Mouse (Mus musculus): Measurements from ENCODE around the gene Six5. TPM values are rescaled to one million over a fixed set of nuclear protein-coding genes. Genes with fewer than 3 reads are reported as not detected.
A peak's percentile ranks its signal among the peaks of the same experiment; 100 is the strongest.

The Six5 gene
- total and polyA plus RNA-seq, 3 experiments, result 3.0 to 7.7 TPM; not detected in 1

- Histone ChIP-seq H3K27me3 (ENCODE audit: control insufficient read depth in 1 of 2, insufficient read depth in 2 of 2, low read length in 2 of 2) (no peaks in the 10 kb centered on the region), H3K4me3 (ENCODE audit: control insufficient read depth in 1 of 2, insufficient read depth in 1 of 2, low read depth in 2 of 2, low read length in 2 of 2) (peak within 1 kb of the TSS; percentile 70 to 95), H3K4me1 (ENCODE audit: control insufficient read depth in 1 of 2, insufficient read depth in 2 of 2, low read length in 2 of 2) (peaks cover 4 to 20% of the 10 kb centered on the region in 2 experiments), H3K27ac (ENCODE audit: control insufficient read depth, low read depth, low read length) (peak within 1 kb of the TSS; percentile 29), H3K9ac (ENCODE audit: control insufficient read depth, low read depth, low read length, poor library complexity, severe bottlenecking) (peak within 1 kb of the TSS; percentile 84), H3K36me3 (ENCODE audit: control insufficient read depth in 1 of 2, insufficient read depth in 2 of 2, low read length in 2 of 2) (peaks cover 0 to 11% of the 10 kb centered on the region in 2 experiments; a peak in 2 of 4 replicates), H3K9me3 (replicated peaks; ENCODE audit: insufficient read depth, low read length) (no peaks in the 10 kb centered on the region), H3K79me2 (ENCODE audit: control insufficient read depth, insufficient read depth, low read length, poor library complexity) (peaks cover 9% of the 10 kb centered on the region)
- TF ChIP-seq TBP (IDR thresholded peaks at IDR 0.05; ENCODE audit: low read depth, low read length) (0 out of 2 replicates have a peak, but pooled peaks have one; percentile 38), SIN3A (IDR thresholded peaks at IDR 0.05; ENCODE audit: low read length) (peak; percentile 99), CHD2 (IDR thresholded peaks at IDR 0.05; ENCODE audit: low read length) (no peak), MAX (IDR thresholded peaks at IDR 0.05; ENCODE audit: low read length) (peak; percentile 67), KAT2A (conservative IDR thresholded peaks at IDR 0.05; ENCODE audit: low read depth, low read length) (no peak), MYC (IDR thresholded peaks at IDR 0.05; ENCODE audit: low read depth, low read length) (0 out of 2 replicates have a peak, but pooled peaks have one; percentile 28), POLR2AphosphoS2 (IDR thresholded peaks at IDR 0.05; ENCODE audit: low read length) (no peak), EP300 (IDR thresholded peaks at IDR 0.05; ENCODE audit: low read depth in 1 of 2, low read length in 2 of 2) (0 out of 4 replicates have a peak, but pooled peaks of 1 of the 2 experiments have one; percentile 27), SMC3 (IDR thresholded peaks at IDR 0.05; ENCODE audit: low read depth, low read length) (no peak), HCFC1 (IDR thresholded peaks at IDR 0.05; ENCODE audit: low read depth, low read length) (peak; percentile 85), NRF1 (IDR thresholded peaks at IDR 0.05; ENCODE audit: insufficient read depth, low read depth, low read length, poor library complexity, severe bottlenecking) (0 out of 2 replicates have a peak, but pooled peaks have one; percentile 9), TAL1 (IDR thresholded peaks at IDR 0.05; ENCODE audit: low read length) (no peak), CHD1 (IDR thresholded peaks at IDR 0.05; ENCODE audit: low read depth, low read length) (no peak), MYB (IDR thresholded peaks at IDR 0.05; ENCODE audit: low read depth, low read length) (peak; percentile 68), TCF12 (IDR thresholded peaks at IDR 0.05; ENCODE audit: low read depth, low read length) (peak; percentile 16; the same call in 1 of the 2 replicates), ZMIZ1 (IDR thresholded peaks at IDR 0.05; ENCODE audit: low read depth, low read length) (peak; percentile 31; the same call in 1 of the 2 replicates), MXI1 (IDR thresholded peaks at IDR 0.05; ENCODE audit: low read depth, low read length) (peak; percentile 98), GABPA (IDR thresholded peaks at IDR 0.05; ENCODE audit: low read depth, low read length) (no peak), MEF2A (IDR thresholded peaks at IDR 0.05; ENCODE audit: extremely low read depth, insufficient replicate concordance, low read depth, low read length, poor library complexity, severe bottlenecking) (no peak), JUND (IDR thresholded peaks at IDR 0.05; ENCODE audit: low read depth, low read length) (no peak), ELF1 (IDR thresholded peaks at IDR 0.05; ENCODE audit: low read depth, low read length) (peak; percentile 79), NELFE (IDR thresholded peaks at IDR 0.05; ENCODE audit: low read depth, low read length) (peak; percentile 62), ZC3H11A (IDR thresholded peaks at IDR 0.05; ENCODE audit: low read depth, low read length) (no peak), MAZ (IDR thresholded peaks at IDR 0.05; ENCODE audit: low read depth, low read length) (peak; percentile 77), GATA1 (IDR thresholded peaks at IDR 0.05; ENCODE audit: low read depth, low read length) (no peak), POLR2A (IDR thresholded peaks at IDR 0.05; ENCODE audit: control insufficient read depth in 1 of 2, insufficient read depth in 1 of 2, low read depth in 1 of 2, low read length in 2 of 2, poor library complexity in 1 of 2) (peak; percentile 59 to 93; a peak in 3 of 4 replicates)
- DNase-seq (ENCODE audit: low read depth, low spot score), result peak; percentile 99
Measured at GRCm38 (mm10) chr7:19075723-19076585, 18.4 kb upstream of the Six5 start, which contains the start of gene Dmwd. Gene Dmwd, plus strand, starts transcription at chr7:19076227.
